Mouse (Mus musculus) heart, embryonic 14.5 days (tissue): ENCODE results near the gene Ccdc34. TPM values are rescaled to one million over a fixed set of nuclear protein-coding genes. Genes with fewer than 3 reads are reported as not detected.
A peak's percentile ranks its signal among the peaks of the same experiment; 100 is the strongest.

Experiments used
- ATAC-seq: fragments of 200-750 bp; cut with Nextera tagmentation; 2 replicates; pipeline ENCODE4 v1.8.0; 2017; ENCODE audit warnings: low read depth, moderate TSS enrichment; ENCODE audit not compliant: insufficient number of reproducible peaks, insufficient read depth, low FRiP score
- H3K27ac ChIP-seq, 2 experiments: fragments of 200-500 bp in 1 of 2; fragments of 300-500 bp in 1 of 2; sonication (generic) in 1 of 2; replicated peaks in 1 of 2; 2 replicates each; pipeline ENCODE4 v1.5.1; 2012 to 2014; ENCODE audit warnings: low read depth in 2 of 2, low read length in 2 of 2, control low read depth in 1 of 2, mild to moderate bottlenecking in 1 of 2, mixed read lengths in 1 of 2; ENCODE audit not compliant: control insufficient read depth in 1 of 2, insufficient read depth in 1 of 2
- H3K27me3 ChIP-seq: fragments of 300-500 bp; sonication (generic); 2 replicates; pipeline ENCODE4 v1.6.1; 2014; ENCODE audit warnings: mild to moderate bottlenecking, low read length, control low read depth; ENCODE audit not compliant: control insufficient read depth, insufficient read depth
- H3K36me3 ChIP-seq: fragments of 300-500 bp; sonication (generic); 2 replicates; pipeline ENCODE4 v1.6.1; 2014; ENCODE audit warnings: mild to moderate bottlenecking, control low read depth, low read length, mixed read lengths; ENCODE audit not compliant: control insufficient read depth, insufficient read depth
- H3K4me1 ChIP-seq, 2 experiments: fragments of 200-500 bp in 1 of 2; fragments of 300-500 bp in 1 of 2; sonication (generic) in 1 of 2; 2 replicates each; pipeline ENCODE4 v1.6.1; 2012 to 2014; ENCODE audit warnings: low read length in 2 of 2, control low read depth in 1 of 2, mixed read lengths in 1 of 2; ENCODE audit not compliant: control insufficient read depth in 2 of 2, insufficient read depth in 2 of 2
- H3K4me2 ChIP-seq: fragments of 300-500 bp; sonication (generic); 2 replicates; pipeline ENCODE4 v1.6.1; 2014; ENCODE audit warnings: mild to moderate bottlenecking, low read length
- H3K4me3 ChIP-seq, 2 experiments: fragments of 200-500 bp in 1 of 2; fragments of 300-500 bp in 1 of 2; sonication (generic) in 1 of 2; 2 replicates each; pipeline ENCODE4 v1.5.1; 2012 to 2014; ENCODE audit warnings: low read length in 2 of 2, mild to moderate bottlenecking in 2 of 2, control low read depth in 1 of 2, low read depth in 1 of 2, moderate library complexity in 1 of 2; ENCODE audit not compliant: control insufficient read depth in 1 of 2, insufficient read depth in 1 of 2
- H3K9ac ChIP-seq: fragments of 300-500 bp; sonication (generic); 2 replicates; pipeline ENCODE4 v1.6.1; 2014; ENCODE audit warnings: mild to moderate bottlenecking, low read length
- H3K9me3 ChIP-seq: fragments of 300-500 bp; sonication (generic); 2 replicates; pipeline ENCODE4 v1.6.1; 2016; ENCODE audit warnings: low read length, control low read depth; ENCODE audit not compliant: control insufficient read depth
- WGBS: fragments of 180-500 bp; shearing (Covaris S2); extraction: QIAGEN DNeasy Blood & Tissue Kit; methylation state at CpG from one replicate; pipeline ENCODE4 v1.1.7; 2014; 5-methylcytosine and 5-hydroxymethylcytosine counted together
- polyA plus RNA-seq: library from polyadenylated mRNA; unstranded; fragments of >200 nt; fragmentation: Nextera tagmentation; extraction: Ambion mirVana; gene quantifications from 2 replicates; pipeline ENCODE4 v1.2.1, GENCODE M21; 2014

Gene Ccdc34
- polyA plus RNA-seq, 1 experiment from 2014 or later, result 25.4 TPM

DNA sequence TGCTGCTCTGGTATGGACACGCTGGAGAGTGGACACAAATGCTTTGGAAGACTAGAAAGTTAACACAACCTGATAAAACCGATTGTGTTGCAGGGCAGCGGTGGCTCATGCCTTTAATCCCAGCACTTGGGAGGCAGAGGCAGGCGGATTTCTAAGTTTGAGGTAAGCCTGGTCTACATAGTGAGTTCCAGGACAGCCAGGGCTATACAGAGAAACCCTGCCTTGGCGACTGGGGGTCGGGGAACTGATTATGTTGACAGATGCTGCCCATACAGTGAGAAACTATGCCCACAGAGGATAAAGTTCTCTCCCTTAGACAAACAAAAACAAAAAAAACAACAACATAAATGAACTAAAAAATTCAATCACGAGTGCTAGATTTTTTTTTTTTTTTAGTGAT, 530 bp upstream of the Ccdc34 start:
- no peaks in the 10 kb centered on the region for H3K27me3 ChIP-seq
- no peak for ATAC-seq
- H3K27ac ChIP-seq, result no peak overlapping the region
- H3K4me1 ChIP-seq, result peaks cover 0 to 24% of the 10 kb centered on the region in 2 experiments; a peak in 2 of 4 replicates
- WGBS, result 36% methylated on average over 7 of the region's 7 CpGs
- H3K9ac ChIP-seq, result peak overlapping the region; percentile 87
- H3K9me3 ChIP-seq, result no peaks in the 10 kb centered on the region
- H3K4me3 ChIP-seq, result peak overlapping the region; percentile 77 to 90
- peaks cover 28% of the 10 kb centered on the region for H3K36me3 ChIP-seq
- peak overlapping the region; percentile 71 for H3K4me2 ChIP-seq

DNA sequence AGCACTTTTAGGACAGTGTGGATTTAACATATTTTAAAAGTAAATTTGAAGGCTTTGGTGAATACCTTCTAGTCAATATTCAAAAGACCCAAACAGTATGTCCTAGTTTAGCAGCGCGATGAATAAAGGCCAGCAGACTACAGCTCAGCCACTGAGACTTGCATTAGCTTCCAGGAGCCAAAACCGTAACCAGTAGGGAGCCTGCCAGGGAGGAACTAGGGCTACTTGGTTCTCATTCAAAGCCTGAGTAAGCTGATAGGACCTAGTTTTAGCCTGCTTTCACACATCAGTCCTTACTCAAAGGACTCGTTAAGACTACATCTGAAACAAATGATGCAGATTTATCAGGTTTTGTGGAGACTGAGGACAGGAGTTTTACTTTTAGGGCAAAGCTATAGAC, 2.0 kb downstream of the Ccdc34 start:
- Histone ChIP-seq H3K4me3 (no peak overlapping the region), H3K4me2 (peak overlapping the region; percentile 71), H3K27me3 (no peaks in the 10 kb centered on the region), H3K36me3 (peaks cover 25% of the 10 kb centered on the region), H3K9me3 (no peaks in the 10 kb centered on the region), H3K9ac (peak overlapping the region; percentile 23; the same call in 1 of the 2 replicates), H3K27ac (no peak overlapping the region), H3K4me1 (peaks cover 0 to 24% of the 10 kb centered on the region in 2 experiments; a peak in 2 of 4 replicates)
- 85% methylated on average over 4 of the region's 4 CpGs for WGBS
- no peak for ATAC-seq

DNA sequence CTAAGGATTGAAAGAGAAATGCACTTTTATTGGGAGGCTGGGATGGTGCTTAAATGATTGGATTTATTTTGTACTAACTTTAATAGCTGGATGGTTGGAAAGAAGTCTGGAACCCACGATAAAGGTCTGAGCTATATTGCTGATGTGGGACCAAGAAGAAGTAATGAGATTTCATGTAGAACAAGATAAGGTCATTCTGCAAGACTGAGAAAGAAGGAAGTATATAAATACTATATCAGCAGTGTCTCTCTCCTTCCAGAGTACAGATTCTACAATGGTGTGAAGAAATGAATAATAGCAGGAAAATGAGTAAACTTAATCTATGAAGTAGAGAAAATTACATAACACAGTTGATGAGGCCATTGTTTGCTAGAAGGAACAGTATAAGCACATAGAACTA, 2.8 kb downstream of the Ccdc34 start:
- WGBS, result 91% methylated on average over 1 of the region's 1 CpGs
- Histone ChIP-seq H3K27me3 (no peaks in the 10 kb centered on the region), H3K27ac (no peak overlapping the region), H3K36me3 (peaks cover 25% of the 10 kb centered on the region), H3K9ac (no peak overlapping the region), H3K4me3 (no peak overlapping the region), H3K4me1 (peaks cover 0 to 24% of the 10 kb centered on the region in 2 experiments; a peak in 2 of 4 replicates), H3K4me2 (no peak overlapping the region), H3K9me3 (no peaks in the 10 kb centered on the region)
- ATAC-seq, result no peak

GRCm38 (mm10) chr2:110036265-110036664, 18.6 kb downstream of the Ccdc34 start:
- Histone ChIP-seq H3K4me1 (peaks cover 0 to 22% of the 10 kb centered on the region in 2 experiments; a peak in 2 of 4 replicates), H3K4me2 (peak overlapping the region; percentile 40), H3K4me3 (no peak overlapping the region), H3K27ac (peak overlapping the region in 1 of 2 experiments; percentile 56; a peak in 2 of 4 replicates), H3K9ac (peak overlapping the region; percentile 6; the same call in 1 of the 2 replicates), H3K27me3 (no peaks in the 10 kb centered on the region), H3K36me3 (peaks cover 28% of the 10 kb centered on the region), H3K9me3 (no peaks in the 10 kb centered on the region)
- 27% methylated on average over 4 of the region's 4 CpGs for WGBS
- no peak for ATAC-seq

DNA sequence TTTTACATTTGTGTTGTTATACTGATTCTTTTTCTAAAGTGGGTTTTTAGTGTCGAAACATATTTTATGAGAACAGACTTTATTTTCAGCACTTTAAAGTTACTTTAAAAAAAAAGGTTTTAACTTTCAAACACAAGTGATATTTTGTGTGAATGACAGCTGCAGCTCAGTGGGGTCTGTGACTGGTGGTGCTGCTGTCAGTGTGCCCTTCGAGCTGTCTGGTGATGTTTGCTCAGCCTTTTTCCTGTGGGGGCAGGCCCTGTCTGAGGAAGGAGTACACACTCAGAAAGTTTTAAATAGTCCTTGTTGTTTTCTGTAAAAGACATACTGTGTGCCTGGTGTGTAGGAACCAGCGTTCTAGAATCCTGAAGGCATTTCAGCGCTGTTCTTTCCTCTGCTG, 19.0 kb downstream of the Ccdc34 start:
- Histone ChIP-seq H3K27ac (peak overlapping the region; percentile 42 to 56), H3K4me1 (peaks cover 0 to 22% of the 10 kb centered on the region in 2 experiments; a peak in 2 of 4 replicates), H3K36me3 (peaks cover 30% of the 10 kb centered on the region), H3K27me3 (no peaks in the 10 kb centered on the region), H3K9ac (peak overlapping the region; percentile 58; the same call in 1 of the 2 replicates), H3K9me3 (no peaks in the 10 kb centered on the region), H3K4me3 (no peak overlapping the region), H3K4me2 (peak overlapping the region; percentile 40)
- no peak for ATAC-seq
- WGBS, result 52% methylated on average over 4 of the region's 4 CpGs

GRCm38 (mm10) chr2:110037221-110037620, 19.6 kb downstream of the Ccdc34 start:
- Histone ChIP-seq H3K4me2 (peak overlapping the region; percentile 40), H3K4me3 (no peak overlapping the region), H3K27ac (peak overlapping the region in 1 of 2 experiments; percentile 56; a peak in 3 of 4 replicates), H3K9ac (peak overlapping the region; percentile 58; the same call in 1 of the 2 replicates), H3K9me3 (no peaks in the 10 kb centered on the region), H3K27me3 (no peaks in the 10 kb centered on the region), H3K4me1 (peaks cover 0 to 24% of the 10 kb centered on the region in 2 experiments; a peak in 2 of 4 replicates), H3K36me3 (peaks cover 30% of the 10 kb centered on the region)
- 33% methylated on average over 2 of the region's 2 CpGs for WGBS
- ATAC-seq, result no peak

- H3K27me3 ChIP-seq, result no peaks in the 10 kb centered on the region
- H3K9me3 ChIP-seq, result no peaks in the 10 kb centered on the region
- H3K9ac ChIP-seq, result no peak overlapping the region
- H3K4me3 ChIP-seq, result no peak overlapping the region
- 71% methylated on average over 5 of the region's 5 CpGs for WGBS
- no peak for ATAC-seq
- H3K4me1 ChIP-seq, result peaks cover 0 to 26% of the 10 kb centered on the region in 2 experiments; a peak in 2 of 4 replicates
- peaks cover 19% of the 10 kb centered on the region for H3K36me3 ChIP-seq
- H3K27ac ChIP-seq, result no peak overlapping the region
- H3K4me2 ChIP-seq, result no peak overlapping the region
These were observed 20.7 kb downstream of the Ccdc34 start for GRCm38 (mm10) chr2:110038341-110038740.
